Mouse (Mus musculus) brain, adult 2 months (tissue): ENCODE results near the gene Trim63.
"Not testable (repeated sequence)": the region's sequence is repeated elsewhere in the genome, so short reads cannot be mapped to it uniquely, and the experiment has no call there.

Experiments used
- DNase-seq: peaks from one replicate; pipeline ENCODE4 v3.0.0; 2011; ENCODE audit warnings: low read depth, low spot score

The Trim63 gene

GRCm38 (mm10) chr4:134314876-134315275, at the start of gene Trim63:
TSS of gene Trim63 (plus strand) at chr4:134315120.
- DNase-seq, result no peak

- no peak for DNase-seq
Observed at GRCm38 (mm10) chr4:134265860-134266585, 48.9 kb upstream of the Trim63 start.

GRCm38 (mm10) chr4:134268102-134268655, 46.7 kb upstream of the Trim63 start:
- no peak for DNase-seq

- DNase-seq, result not testable (repeated sequence)
Observed at GRCm38 (mm10) chr4:134269622-134270021, 45.3 kb upstream of the Trim63 start.

GRCm38 (mm10) chr4:134271979-134272378, 42.9 kb upstream of the Trim63 start:
- DNase-seq, result no peak

GRCm38 (mm10) chr4:134272731-134273416, 42.0 kb upstream of the Trim63 start:
- DNase-seq, result no peak

- DNase-seq, result no peak
Observed at GRCm38 (mm10) chr4:134273417-134274345, 41.2 kb upstream of the Trim63 start.

GRCm38 (mm10) chr4:134284942-134285341, 30.0 kb upstream of the Trim63 start:
- no peak for DNase-seq

GRCm38 (mm10) chr4:134286226-134287167, 28.4 kb upstream of the Trim63 start:
- DNase-seq, result peak; percentile 10

GRCm38 (mm10) chr4:134287168-134287564, 27.8 kb upstream of the Trim63 start:
- peak; percentile 95 for DNase-seq

GRCm38 (mm10) chr4:134287575-134288025, 27.3 kb upstream of the Trim63 start, which contains the start of gene Pdik1l:
TSS of gene Pdik1l (minus strand) at chr4:134287895.
- peak; percentile 91 for DNase-seq

GRCm38 (mm10) chr4:134288397-134289256, 26.3 kb upstream of the Trim63 start:
- peak; percentile 39 for DNase-seq

- peak; percentile 83 for DNase-seq
Observed at GRCm38 (mm10) chr4:134292067-134292466, 22.9 kb upstream of the Trim63 start.

- DNase-seq, result no peak
Observed at GRCm38 (mm10) chr4:134293061-134293691, 21.7 kb upstream of the Trim63 start.

GRCm38 (mm10) chr4:134293692-134294163, 21.2 kb upstream of the Trim63 start:
- no peak for DNase-seq

- not testable (repeated sequence) for DNase-seq
Observed at GRCm38 (mm10) chr4:134296096-134296495, 18.8 kb upstream of the Trim63 start.

GRCm38 (mm10) chr4:134296523-134296922, 18.4 kb upstream of the Trim63 start:
- DNase-seq, result no peak

GRCm38 (mm10) chr4:134297369-134297768, 17.6 kb upstream of the Trim63 start:
- no peak for DNase-seq
